Mouse (Mus musculus) T-helper 1 cell (primary cell): Measurements from ENCODE around the gene Mnt.

Experiments
- in situ Hi-C: fragments of 300-600 bp; cut with MboI, MseI; formaldehyde crosslinking; loops from one replicate; pipeline ENCODE4 v1.15.1; 2025; ENCODE audit warnings: high pct_unique_total_duplicates

Mnt gene

DNA sequence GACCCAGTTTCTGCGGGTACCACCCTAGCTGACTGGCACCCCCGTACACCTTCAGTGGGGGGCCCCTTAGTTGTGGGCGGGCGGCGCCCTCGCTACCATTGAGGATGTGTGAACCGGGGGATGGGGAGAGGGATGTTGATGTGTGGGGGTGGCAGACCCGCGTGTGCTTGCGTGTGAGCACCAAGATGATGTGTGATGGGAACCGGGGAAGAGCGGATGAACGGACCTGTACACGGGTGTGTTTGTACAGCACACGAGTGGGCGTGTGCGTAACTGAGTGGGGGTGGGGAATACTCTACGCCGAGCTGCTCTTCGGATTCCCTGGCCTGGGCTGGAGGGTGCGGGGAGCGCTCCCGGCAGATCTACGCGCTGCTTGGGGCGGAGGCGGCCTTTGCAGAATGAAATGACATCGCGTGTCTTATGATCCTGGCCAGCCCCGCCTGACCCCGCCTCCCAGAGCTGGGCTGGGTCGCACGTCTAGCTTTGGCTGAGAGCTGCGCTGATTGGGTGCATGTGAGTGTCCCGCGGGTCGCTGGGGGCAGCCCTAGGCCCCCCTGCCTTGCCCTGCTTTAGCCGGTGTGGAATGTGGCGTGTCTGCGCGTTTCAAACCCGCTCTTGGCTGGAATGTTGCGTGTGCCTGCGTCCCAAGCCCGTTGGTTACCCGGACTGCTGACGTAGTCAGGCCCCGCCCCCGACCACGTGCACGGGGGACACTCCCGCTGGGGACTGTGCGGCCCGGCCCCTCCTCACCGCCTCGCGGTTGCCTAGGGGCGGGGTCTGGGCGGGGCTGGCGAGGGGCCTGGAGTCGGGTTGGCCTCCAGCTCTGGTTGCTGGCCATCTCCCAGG, 1.1 kb downstream of the Mnt start:
- in situ Hi-C loops, result loop anchor here (25.0 kb wide), 1 partner anchor 1645 kb away; the partner anchor contains the start of genes Ctns, Emc6, Shpk and Tax1bp3

DNA sequence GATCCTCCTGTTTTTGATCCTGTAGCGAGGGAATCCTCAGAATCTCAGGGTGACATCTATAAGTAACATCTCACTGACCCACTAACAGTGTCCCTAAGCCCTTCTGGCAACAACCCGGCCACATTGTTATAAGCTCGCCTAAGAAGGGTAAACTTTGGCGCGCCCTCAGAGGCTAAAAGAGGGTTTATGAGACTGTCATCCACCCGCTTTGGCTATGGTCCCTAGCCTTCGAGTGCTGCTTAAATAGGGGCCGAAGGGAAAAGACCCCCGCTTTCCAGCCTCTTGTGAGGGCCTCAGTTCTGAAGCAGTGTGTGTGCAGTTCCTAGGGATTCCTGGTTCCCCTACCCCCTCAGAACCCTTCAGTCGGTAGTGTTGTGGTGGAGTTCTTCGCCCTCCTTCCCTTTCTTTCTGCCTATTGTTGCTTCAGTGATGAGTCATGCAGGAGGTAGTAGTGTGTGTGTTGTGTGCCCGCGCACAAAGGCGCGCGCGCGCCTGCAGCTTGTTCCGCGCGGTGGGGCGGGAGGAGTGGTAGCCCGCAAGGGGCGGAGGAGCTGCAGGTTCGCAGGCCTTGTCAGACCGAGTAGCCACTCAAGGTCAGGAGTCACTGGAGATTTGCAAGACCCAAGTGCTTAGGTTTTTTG, 1.9 kb downstream of the Mnt start:
- in situ Hi-C loops, result loop anchor here (25.0 kb wide), 1 partner anchor 1645 kb away; the partner anchor contains the start of genes Ctns, Emc6, Shpk and Tax1bp3

DNA sequence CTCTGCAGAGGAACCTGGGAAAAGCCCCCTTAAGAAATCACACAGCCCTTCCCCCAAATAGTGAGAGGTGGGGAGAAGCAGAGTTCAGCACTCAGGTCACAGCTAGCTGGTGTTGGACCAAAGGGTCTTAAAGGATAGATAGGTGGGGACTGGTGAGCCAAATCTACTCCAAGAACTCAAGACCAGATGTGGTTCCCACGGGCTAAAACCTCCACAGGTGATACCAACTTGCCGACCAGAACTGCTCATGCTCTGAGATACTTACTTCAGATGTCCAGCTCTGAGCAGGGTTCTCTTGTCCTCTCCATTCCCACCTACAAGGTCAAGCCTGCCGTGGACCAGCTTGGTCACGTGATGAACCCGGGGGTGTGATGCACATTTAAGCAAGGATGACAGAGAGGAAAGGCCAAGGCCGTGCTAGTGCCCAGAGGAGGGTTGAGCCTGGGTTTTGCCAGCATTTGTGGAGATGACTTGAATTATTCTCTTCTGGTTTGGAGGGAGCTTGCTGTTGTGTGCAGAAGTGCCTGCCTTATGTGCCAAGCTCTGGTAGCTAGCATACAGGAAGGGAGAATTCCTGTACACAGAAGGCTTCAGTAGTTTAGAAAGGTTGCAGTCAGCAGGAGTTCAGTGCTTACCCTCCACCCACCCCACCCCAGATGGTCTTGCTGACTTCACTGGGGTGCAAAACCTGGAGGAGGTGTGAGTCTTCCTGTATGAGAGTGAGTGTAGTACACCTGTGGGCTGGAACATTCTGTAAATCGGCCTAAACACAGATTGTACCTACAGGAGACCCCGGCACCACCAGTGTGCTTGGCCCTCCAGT, 3.0 kb downstream of the Mnt start:
- in situ Hi-C loops, result loop anchor here (25.0 kb wide), 1 partner anchor 1646 kb away; the partner anchor contains the start of genes Ctns, Emc6, Shpk and Tax1bp3

DNA sequence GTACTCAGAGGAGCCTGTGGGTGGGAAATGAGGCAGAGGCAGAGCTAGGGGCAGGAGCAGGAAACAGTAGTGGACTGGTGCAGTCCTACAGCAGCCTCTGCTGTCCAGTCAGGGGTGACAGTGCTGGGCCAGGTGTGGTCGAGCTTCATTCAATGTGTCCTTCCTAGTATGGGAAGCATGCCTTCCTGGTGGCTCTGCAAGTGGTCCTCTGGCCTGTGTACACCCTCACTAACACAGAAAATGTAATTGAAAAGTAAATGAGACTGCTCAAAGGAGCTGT, 3.6 kb downstream of the Mnt start:
- in situ Hi-C loops, result loop anchor here (25.0 kb wide), 1 partner anchor 1647 kb away; the partner anchor contains the start of genes Ctns, Emc6, Shpk and Tax1bp3

- in situ Hi-C loops, result loop anchor here (5.0 to 25.0 kb wide), 2 partner anchors 338 to 1647 kb away; partner anchors contain the start of genes Ctns, Emc6, Shpk and Tax1bp3
Observed at GRCm38 (mm10) chr11:74834650-74835277, 4.0 kb downstream of the Mnt start.

DNA sequence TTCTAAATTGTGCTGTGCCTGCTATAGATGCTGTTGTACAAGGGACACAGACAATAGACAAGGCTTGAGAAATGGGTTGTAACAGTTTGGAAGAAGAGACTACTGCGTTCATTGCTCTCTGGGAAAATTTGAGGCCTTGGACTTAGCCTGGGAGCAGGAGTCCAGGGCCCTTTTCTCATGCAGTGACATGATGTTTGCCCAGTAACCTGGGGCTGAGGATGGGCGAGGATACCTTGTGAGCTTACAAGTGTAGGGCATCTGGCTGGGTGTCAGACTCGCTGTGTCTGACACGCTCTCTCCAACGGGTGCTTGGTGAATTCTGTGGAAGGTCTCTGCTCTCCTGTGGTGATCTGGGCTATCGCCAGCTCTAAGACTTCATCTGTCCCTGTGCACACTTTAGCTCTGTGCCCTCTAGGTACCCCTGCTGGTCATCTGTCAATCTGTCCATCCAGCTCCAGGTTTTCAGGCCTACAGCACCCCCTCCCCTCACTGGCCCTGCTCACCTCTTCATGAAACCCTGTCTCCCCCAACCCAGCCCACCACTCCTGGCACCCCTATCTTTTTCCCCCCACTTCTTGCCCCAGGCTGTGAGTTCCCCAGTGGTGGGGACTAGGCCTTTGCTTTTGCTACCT, 5.0 kb downstream of the Mnt start:
- in situ Hi-C loops, result loop anchor here (5.0 to 25.0 kb wide), 2 partner anchors 337 to 1648 kb away; partner anchors contain the start of genes Ctns, Emc6, Shpk and Tax1bp3

DNA sequence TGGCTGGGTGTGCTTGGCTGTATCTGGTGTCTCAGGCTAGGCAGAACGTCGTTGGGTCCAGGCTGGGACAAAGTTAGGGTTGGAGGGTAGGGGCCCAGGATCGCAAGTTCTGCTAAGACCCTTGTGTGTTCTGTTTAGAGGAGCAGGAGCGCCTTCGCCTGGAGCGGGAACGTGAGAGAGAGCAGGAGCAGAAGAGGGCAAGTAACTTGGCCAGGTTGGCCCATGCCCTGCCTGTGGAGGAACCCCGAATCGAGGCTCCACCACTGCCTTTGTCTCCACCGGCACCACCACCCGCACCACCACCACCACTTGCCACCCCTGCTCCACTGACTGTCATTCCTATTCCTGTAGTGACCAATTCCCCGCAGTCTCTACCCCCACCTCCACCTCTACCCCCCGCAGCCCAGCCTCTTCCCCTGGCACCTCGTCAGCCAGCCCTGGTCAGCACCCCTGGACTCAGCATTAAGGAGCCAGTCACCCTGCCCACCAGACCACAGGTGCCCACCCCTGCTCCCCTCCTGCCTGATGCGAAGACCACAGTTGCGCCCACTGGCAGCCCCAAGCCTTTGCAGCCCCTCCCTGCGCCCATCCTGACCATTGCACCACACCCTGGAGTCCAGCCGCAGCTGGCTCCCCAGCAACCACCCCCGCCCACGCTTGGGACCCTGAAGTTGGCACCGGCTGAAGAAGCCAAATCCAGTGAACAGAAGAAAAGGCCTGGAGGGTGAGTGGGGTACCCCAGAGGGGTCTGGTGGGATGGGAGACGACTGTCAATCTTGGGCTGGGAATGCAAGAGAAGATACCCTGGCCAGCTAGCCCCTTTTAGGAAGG, 5.7 kb downstream of the Mnt start:
- in situ Hi-C loops, result loop anchor here (5.0 to 25.0 kb wide), 2 partner anchors 336 to 1649 kb away; partner anchors contain the start of genes Ctns, Emc6, Shpk and Tax1bp3

DNA sequence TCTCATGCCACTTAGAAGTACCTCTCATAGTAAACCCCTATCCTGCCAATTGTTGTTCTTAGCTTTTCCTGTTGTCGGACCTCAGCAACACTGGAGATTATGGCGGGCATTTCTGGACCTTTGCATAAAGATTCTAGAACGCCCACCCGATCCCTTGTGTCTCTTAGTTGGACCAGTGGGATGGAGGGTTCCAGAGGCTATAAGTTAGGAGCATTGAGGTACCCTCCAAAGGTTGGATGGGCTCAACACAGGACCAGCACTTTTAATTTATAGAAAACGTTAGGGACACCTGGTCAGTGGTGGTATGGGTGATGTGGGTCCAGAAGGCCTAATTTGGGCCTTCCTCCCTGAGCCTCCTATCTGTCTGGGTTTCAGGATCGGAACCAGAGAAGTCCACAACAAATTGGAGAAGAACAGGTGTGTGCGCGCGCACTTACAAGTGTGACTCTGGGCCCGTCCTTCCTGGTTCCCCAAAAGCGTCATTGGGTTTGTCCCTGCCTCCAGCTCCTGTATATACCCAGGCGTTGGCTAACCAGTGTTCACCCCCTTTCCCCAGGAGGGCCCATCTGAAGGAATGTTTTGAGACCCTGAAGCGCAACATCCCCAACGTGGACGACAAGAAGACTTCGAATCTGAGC, 6.5 kb downstream of the Mnt start:
- in situ Hi-C loops, result loop anchor here (5.0 to 25.0 kb wide), 2 partner anchors 335 to 1650 kb away; partner anchors contain the start of genes Ctns, Emc6, Shpk and Tax1bp3

GRCm38 (mm10) chr11:74837694-74838431, 7.1 kb downstream of the Mnt start:
- in situ Hi-C loops, result loop anchor here (5.0 to 25.0 kb wide), 2 partner anchors 334 to 1651 kb away; partner anchors contain the start of genes Ctns, Emc6, Shpk and Tax1bp3

DNA sequence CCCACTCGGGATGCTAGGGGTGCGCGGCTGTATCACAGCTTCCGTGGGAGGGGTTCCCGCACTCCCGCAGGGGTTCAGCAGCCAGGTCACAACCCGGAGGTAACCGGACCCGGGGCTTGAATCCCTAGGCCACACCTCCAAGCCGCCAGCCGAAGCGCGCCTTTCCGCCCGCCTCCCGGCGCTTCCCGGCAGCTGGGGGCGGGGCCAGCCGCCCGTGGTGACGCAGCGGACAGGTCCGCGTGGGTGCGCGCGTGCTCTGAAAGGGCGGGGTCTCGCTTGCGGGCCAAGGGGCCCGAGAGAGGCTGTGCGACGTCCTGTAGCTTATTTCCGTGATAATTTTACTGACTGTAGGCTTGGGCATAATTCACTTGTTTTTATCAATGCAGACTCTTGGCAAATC, 7.7 kb downstream of the Mnt start:
- in situ Hi-C loops, result loop anchor here (5.0 to 25.0 kb wide), 2 partner anchors 334 to 1651 kb away; partner anchors contain the start of genes Ctns, Emc6, Shpk and Tax1bp3

DNA sequence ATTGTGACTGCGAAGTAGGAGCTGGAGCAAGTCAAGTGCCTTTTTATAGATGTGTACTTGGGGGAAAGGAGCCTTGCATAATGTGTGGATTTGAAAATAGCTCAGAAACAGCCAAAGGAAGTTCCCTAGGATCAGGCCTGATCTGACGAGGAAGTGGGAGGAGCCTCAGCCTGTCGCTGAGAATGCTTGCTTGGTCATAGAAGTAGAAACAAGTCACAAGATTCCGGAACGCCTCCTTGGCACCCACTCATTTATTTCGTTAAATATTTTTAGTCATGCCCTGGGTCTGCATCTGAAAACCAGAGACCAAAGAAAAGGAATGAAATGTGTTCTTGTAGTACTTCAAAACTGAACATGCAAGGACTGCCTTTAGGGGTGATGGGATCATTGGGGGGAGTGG, 8.3 kb downstream of the Mnt start:
- in situ Hi-C loops, result loop anchor here (5.0 to 25.0 kb wide), 2 partner anchors 333 to 1652 kb away; partner anchors contain the start of genes Ctns, Emc6, Shpk and Tax1bp3

DNA sequence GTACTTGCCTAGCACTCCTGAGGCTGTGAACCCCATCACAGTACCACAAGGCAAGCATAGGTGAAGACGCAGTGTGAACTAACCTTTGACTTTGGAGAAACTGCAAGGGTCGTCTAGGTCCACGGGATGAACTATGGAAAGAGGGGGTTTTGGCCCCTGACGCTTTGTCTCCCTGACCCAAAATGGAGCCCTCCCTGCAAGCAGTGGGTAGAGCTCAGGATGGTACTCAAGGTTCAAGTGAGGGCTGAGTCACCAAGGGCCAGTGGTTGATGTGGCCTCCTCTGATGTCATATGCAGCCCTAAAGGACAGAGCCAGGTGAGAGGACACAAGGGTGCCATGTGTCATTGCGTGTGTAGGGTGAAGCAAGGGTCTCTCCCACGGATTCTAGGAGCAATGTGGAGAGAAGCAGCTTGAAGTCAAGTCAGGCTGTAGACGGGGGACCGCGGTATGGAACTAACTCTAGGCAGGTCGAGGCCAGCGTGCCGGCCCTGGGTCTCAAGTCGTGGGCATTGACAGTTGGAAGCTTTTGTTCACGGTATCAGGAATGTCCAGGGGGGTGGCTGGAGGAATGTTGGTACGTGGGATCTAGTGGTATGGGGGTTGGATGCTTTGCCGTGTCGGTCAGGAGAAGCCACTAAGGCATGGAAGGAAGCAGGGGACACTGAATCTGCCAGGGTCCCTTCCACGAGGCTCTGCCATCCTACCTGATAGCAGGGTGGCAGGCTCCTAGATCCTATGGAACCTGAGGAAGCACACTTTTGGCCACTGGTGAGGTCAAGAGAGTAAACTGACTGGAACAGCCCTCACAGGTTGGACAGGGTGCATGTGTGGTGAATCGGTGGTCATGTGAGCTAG, 9.4 kb downstream of the Mnt start:
- in situ Hi-C loops, result loop anchor here (5.0 to 25.0 kb wide), 2 partner anchors 332 to 1653 kb away; partner anchors contain the start of genes Ctns, Emc6, Shpk and Tax1bp3

DNA sequence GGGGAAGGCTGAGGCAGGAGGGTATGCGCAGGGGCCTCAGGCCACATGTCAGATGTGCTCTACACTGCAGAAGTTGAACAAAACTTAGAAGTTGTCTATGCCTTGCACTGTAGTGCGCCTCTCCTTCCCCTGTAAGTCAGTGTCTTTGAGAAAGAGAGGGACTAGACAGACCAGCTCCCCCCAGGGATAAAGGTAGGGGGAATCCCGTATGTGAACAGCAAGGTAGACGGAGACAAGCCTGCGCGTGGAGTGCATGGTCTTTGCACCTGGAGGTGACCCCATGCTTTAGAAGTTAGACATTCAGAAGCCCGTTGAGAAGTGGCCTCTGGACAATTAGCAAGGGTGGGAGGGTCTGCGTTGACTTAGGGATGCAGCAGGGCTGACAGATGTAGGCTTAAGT, 10.0 kb downstream of the Mnt start:
- in situ Hi-C loops, result loop anchor here (25.0 kb wide), 1 partner anchor 1653 kb away; the partner anchor contains the start of genes Ctns, Emc6, Shpk and Tax1bp3

DNA sequence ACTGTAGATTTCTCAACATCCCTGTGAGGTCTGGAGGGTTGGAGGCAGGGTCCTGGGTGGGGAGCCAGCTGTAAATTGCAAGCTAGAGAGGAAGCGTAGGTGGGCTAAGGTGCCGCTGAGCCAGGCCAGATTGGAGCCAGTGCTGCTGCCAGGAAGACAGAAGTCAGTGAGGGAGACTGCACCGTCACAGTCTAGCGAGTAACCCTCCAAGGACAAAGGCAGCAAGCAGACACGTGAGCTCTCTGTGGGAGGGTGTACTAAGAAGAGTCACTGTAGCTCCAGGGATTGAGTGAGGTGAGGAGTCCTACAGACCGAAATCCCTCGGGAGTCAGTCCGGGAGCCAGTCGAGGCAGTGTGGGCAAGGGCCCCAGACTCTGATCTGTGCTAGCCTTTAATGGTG, 10.6 kb downstream of the Mnt start:
- in situ Hi-C loops, result loop anchor here (25.0 kb wide), 1 partner anchor 1654 kb away; the partner anchor contains the start of genes Ctns, Emc6, Shpk and Tax1bp3

GRCm38 (mm10) chr11:74842045-74842444, 11.3 kb downstream of the Mnt start:
- in situ Hi-C loops, result loop anchor here (25.0 kb wide), 1 partner anchor 1655 kb away; the partner anchor contains the start of genes Ctns, Emc6, Shpk and Tax1bp3

- in situ Hi-C loops, result loop anchor here (25.0 kb wide), 1 partner anchor 1656 kb away; the partner anchor contains the start of genes Ctns, Emc6, Shpk and Tax1bp3
Observed at GRCm38 (mm10) chr11:74842656-74843434, 12.1 kb downstream of the Mnt start.
